Mouse (Mus musculus): ENCODE data around the gene Mllt6.

GRCm38 (mm10) chr11:97643380-97644055 is 19.7 kb upstream of the Mllt6 start:
- TF ChIP-seq CTCF (IDR thresholded peaks at IDR 0.05; ENCODE audit: borderline replicate concordance, insufficient read depth, low read depth, low read length) (no peak), POLR2A (IDR thresholded peaks at IDR 0.05; ENCODE audit: borderline replicate concordance, insufficient read depth, low read length) (no peak)

Data from cerebellum, adult 2 months (tissue).